Mouse (Mus musculus): ENCODE measurements around the gene Dnaja2. TPM values are rescaled to one million over a fixed set of nuclear protein-coding genes. Genes with fewer than 3 reads are reported as not detected.

The Dnaja2 gene
- polyA plus RNA-seq, 1 experiment, result 8.5 TPM

GRCm38 (mm10) chr8:85498577-85498976 lies 56.6 kb downstream of the Dnaja2 start:
- 89% methylated on average over 2 of the region's 2 CpGs for WGBS
- DNase-seq (ENCODE audit: low read depth in 1 of 2, low spot score in 2 of 2), result no peak
- Histone ChIP-seq H3K4me3 (ENCODE audit: extremely low read depth, insufficient read depth, insufficient read length) (no peak overlapping the region), H3K27me3 (ENCODE audit: control insufficient read depth, insufficient read depth, low read length) (no peaks in the 10 kb centered on the region), H3K4me1 (ENCODE audit: control insufficient read depth, insufficient read depth, insufficient read length) (no peaks in the 10 kb centered on the region), H3K27ac (ENCODE audit: insufficient read depth, low read length) (no peak overlapping the region), H3K36me3 (ENCODE audit: control insufficient read depth, insufficient read depth, low read length) (no peaks in the 10 kb centered on the region)
- TF ChIP-seq POLR2A (IDR thresholded peaks at IDR 0.05; ENCODE audit: low read depth, low read length) (no peak), CTCF (IDR thresholded peaks at IDR 0.05; ENCODE audit: extremely low read depth, insufficient read depth, insufficient read length, insufficient replicate concordance) (no peak)

GRCm38 (mm10) chr8:85496778-85497177 lies 58.4 kb downstream of the Dnaja2 start:
- WGBS, result 86% methylated on average over 4 of the region's 4 CpGs
- Histone ChIP-seq H3K27ac (ENCODE audit: insufficient read depth, low read length) (no peak overlapping the region), H3K4me1 (ENCODE audit: control insufficient read depth, insufficient read depth, insufficient read length) (peaks cover 6% of the 10 kb centered on the region), H3K4me3 (ENCODE audit: extremely low read depth, insufficient read depth, insufficient read length) (no peak overlapping the region), H3K36me3 (ENCODE audit: control insufficient read depth, insufficient read depth, low read length) (no peaks in the 10 kb centered on the region), H3K27me3 (ENCODE audit: control insufficient read depth, insufficient read depth, low read length) (no peaks in the 10 kb centered on the region)
- TF ChIP-seq POLR2A (IDR thresholded peaks at IDR 0.05; ENCODE audit: low read depth, low read length), result no peak
- no peak for TF ChIP-seq CTCF (IDR thresholded peaks at IDR 0.05; ENCODE audit: extremely low read depth, insufficient read depth, insufficient read length, insufficient replicate concordance)
- no peak for DNase-seq (ENCODE audit: low read depth in 1 of 2, low spot score in 2 of 2)

- Histone ChIP-seq H3K36me3 (ENCODE audit: control insufficient read depth, insufficient read depth, low read length) (no peaks in the 10 kb centered on the region), H3K4me3 (ENCODE audit: extremely low read depth, insufficient read depth, insufficient read length) (no peak overlapping the region), H3K4me1 (ENCODE audit: control insufficient read depth, insufficient read depth, insufficient read length) (peaks cover 6% of the 10 kb centered on the region), H3K27me3 (ENCODE audit: control insufficient read depth, insufficient read depth, low read length) (no peaks in the 10 kb centered on the region), H3K27ac (ENCODE audit: insufficient read depth, low read length) (no peak overlapping the region)
- WGBS, result 92% methylated on average over 5 of the region's 5 CpGs
- no peak for DNase-seq (ENCODE audit: low read depth in 1 of 2, low spot score in 2 of 2)
- TF ChIP-seq CTCF (IDR thresholded peaks at IDR 0.05; ENCODE audit: extremely low read depth, insufficient read depth, insufficient read length, insufficient replicate concordance) (no peak), POLR2A (IDR thresholded peaks at IDR 0.05; ENCODE audit: low read depth, low read length) (no peak)
These were observed 59.0 kb downstream of the Dnaja2 start for GRCm38 (mm10) chr8:85496125-85496524.

GRCm38 (mm10) chr8:85492940-85493931 lies 61.9 kb downstream of the Dnaja2 start:
- H3K27me3 ChIP-seq (ENCODE audit: control insufficient read depth, insufficient read depth, low read length), result no peaks in the 10 kb centered on the region
- H3K4me1 ChIP-seq (ENCODE audit: control insufficient read depth, insufficient read depth, insufficient read length), result peaks cover 6% of the 10 kb centered on the region
- H3K27ac ChIP-seq (ENCODE audit: insufficient read depth, low read length), result no peak overlapping the region
- H3K36me3 ChIP-seq (ENCODE audit: control insufficient read depth, insufficient read depth, low read length), result no peaks in the 10 kb centered on the region
- TF ChIP-seq POLR2A (IDR thresholded peaks at IDR 0.05; ENCODE audit: low read depth, low read length) (no peak), CTCF (IDR thresholded peaks at IDR 0.05; ENCODE audit: extremely low read depth, insufficient read depth, insufficient read length, insufficient replicate concordance) (no peak)
- peak overlapping the region; percentile 87 for H3K4me3 ChIP-seq (ENCODE audit: extremely low read depth, insufficient read depth, insufficient read length)
- no peak for DNase-seq (ENCODE audit: low read depth in 1 of 2, low spot score in 2 of 2)
- 12% methylated on average over 49 of the region's 49 CpGs for WGBS

- DNase-seq (ENCODE audit: low read depth in 1 of 2, low spot score in 2 of 2), result peak; percentile 50 to 87
- Histone ChIP-seq H3K36me3 (ENCODE audit: control insufficient read depth, insufficient read depth, low read length) (no peaks in the 10 kb centered on the region), H3K27ac (ENCODE audit: insufficient read depth, low read length) (no peak within 1 kb of the TSS), H3K27me3 (ENCODE audit: control insufficient read depth, insufficient read depth, low read length) (no peaks in the 10 kb centered on the region), H3K4me1 (ENCODE audit: control insufficient read depth, insufficient read depth, insufficient read length) (peaks cover 6% of the 10 kb centered on the region), H3K4me3 (ENCODE audit: extremely low read depth, insufficient read depth, insufficient read length) (peak within 1 kb of the TSS; percentile 87)
- WGBS, result under 1% methylated on average over 41 of the region's 41 CpGs
- TF ChIP-seq POLR2A (IDR thresholded peaks at IDR 0.05; ENCODE audit: low read depth, low read length), result no peak
- TF ChIP-seq CTCF (IDR thresholded peaks at IDR 0.05; ENCODE audit: extremely low read depth, insufficient read depth, insufficient read length, insufficient replicate concordance), result no peak
These were observed 62.8 kb downstream of the Dnaja2 start, which contains the start of gene Gpt2 for GRCm38 (mm10) chr8:85492125-85492875. Gene Gpt2 (plus strand): TSS chr8:85492576.

- TF ChIP-seq POLR2A (IDR thresholded peaks at IDR 0.05; ENCODE audit: low read depth, low read length), result no peak
- no peak for TF ChIP-seq CTCF (IDR thresholded peaks at IDR 0.05; ENCODE audit: extremely low read depth, insufficient read depth, insufficient read length, insufficient replicate concordance)
- no peak for DNase-seq (ENCODE audit: low read depth in 1 of 2, low spot score in 2 of 2)
- Histone ChIP-seq H3K27ac (ENCODE audit: insufficient read depth, low read length) (no peak overlapping the region), H3K4me3 (ENCODE audit: extremely low read depth, insufficient read depth, insufficient read length) (no peak overlapping the region), H3K27me3 (ENCODE audit: control insufficient read depth, insufficient read depth, low read length) (no peaks in the 10 kb centered on the region), H3K4me1 (ENCODE audit: control insufficient read depth, insufficient read depth, insufficient read length) (peaks cover 6% of the 10 kb centered on the region), H3K36me3 (ENCODE audit: control insufficient read depth, insufficient read depth, low read length) (no peaks in the 10 kb centered on the region)
- WGBS, result 92% methylated on average over 8 of the region's 8 CpGs
These were observed 65.6 kb downstream of the Dnaja2 start for GRCm38 (mm10) chr8:85489546-85489945.

Data from spleen, adult 2 months (tissue).